Mouse (Mus musculus): ENCODE results near the gene Gprasp2. TPM values are rescaled to one million over a fixed set of nuclear protein-coding genes. Genes with fewer than 3 reads are reported as not detected.
"Not testable (repeated sequence)": the region's sequence is repeated elsewhere in the genome, so short reads cannot be mapped to it uniquely, and the experiment has no call there.

Gene Gprasp2
- polyA plus RNA-seq, 1 experiment: 1.7 TPM

- WGBS: 0% methylated on average over 1 of the region's 1 CpGs
- peak; percentile 34 for DNase-seq
- no peak overlapping the region for H3K4me3 ChIP-seq (ENCODE audit: insufficient read depth, low read depth, low read length)
- no peaks in the 10 kb centered on the region for H3K27me3 ChIP-seq (replicated peaks; ENCODE audit: control insufficient read depth, insufficient read depth, low read length)
- H3K27ac ChIP-seq (ENCODE audit: insufficient read depth, low read depth, low read length): no peak overlapping the region
- H3K36me3 ChIP-seq (ENCODE audit: control insufficient read depth, insufficient read depth, low read length): no peaks in the 10 kb centered on the region
- no peak for TF ChIP-seq POLR2A (IDR thresholded peaks at IDR 0.05; ENCODE audit: low read depth, low read length)
- no peak; the same call in 1 of the 2 replicates for TF ChIP-seq CTCF (conservative IDR thresholded peaks at IDR 0.05; ENCODE audit: insufficient read depth, insufficient read length, low read depth, low read length)
- no peaks in the 10 kb centered on the region for H3K4me1 ChIP-seq (ENCODE audit: control insufficient read depth, insufficient read depth, low read length)
Observed at GRCm38 (mm10) chrX:135805780-135806179, 33.1 kb upstream of the Gprasp2 start.

DNA sequence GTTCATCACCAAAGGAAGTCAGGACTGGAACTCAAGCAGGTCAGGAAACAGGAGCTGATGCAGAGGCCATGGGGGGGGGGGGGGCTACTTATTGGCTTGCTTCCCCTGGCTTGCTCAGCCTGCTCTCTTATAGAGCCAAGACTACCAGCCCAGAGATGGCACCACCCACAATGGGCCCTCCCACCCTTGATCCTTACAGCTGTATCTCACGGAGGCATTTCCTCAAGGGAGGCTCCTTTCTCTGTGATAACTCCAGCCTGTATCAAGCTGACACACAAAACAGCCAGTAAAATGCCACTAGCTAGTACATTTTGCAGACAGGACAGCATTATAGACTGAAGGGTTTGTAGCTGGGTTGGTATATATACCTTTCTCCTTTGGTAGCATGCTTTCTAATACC lies 2.9 kb upstream of the Gprasp2 start:
- not testable (repeated sequence) for H3K36me3 ChIP-seq (ENCODE audit: control insufficient read depth, insufficient read depth, low read length); DNase-seq; H3K27me3 ChIP-seq (replicated peaks; ENCODE audit: control insufficient read depth, insufficient read depth, low read length); H3K4me1 ChIP-seq (ENCODE audit: control insufficient read depth, insufficient read depth, low read length); H3K27ac ChIP-seq (ENCODE audit: insufficient read depth, low read depth, low read length); H3K4me3 ChIP-seq (ENCODE audit: insufficient read depth, low read depth, low read length)
- 38% methylated on average over 1 of the region's 1 CpGs for WGBS

GRCm38 (mm10) chrX:135837896-135838295 lies 938 bp upstream of the Gprasp2 start:
- H3K36me3 ChIP-seq (ENCODE audit: control insufficient read depth, insufficient read depth, low read length): no peaks in the 10 kb centered on the region
- 60% methylated on average over 2 of the region's 2 CpGs for WGBS
- H3K4me1 ChIP-seq (ENCODE audit: control insufficient read depth, insufficient read depth, low read length): no peaks in the 10 kb centered on the region
- no peak for DNase-seq
- H3K27ac ChIP-seq (ENCODE audit: insufficient read depth, low read depth, low read length): no peak overlapping the region
- no peak overlapping the region for H3K4me3 ChIP-seq (ENCODE audit: insufficient read depth, low read depth, low read length)
- TF ChIP-seq CTCF (conservative IDR thresholded peaks at IDR 0.05; ENCODE audit: insufficient read depth, insufficient read length, low read depth, low read length): no peak
- TF ChIP-seq POLR2A (IDR thresholded peaks at IDR 0.05; ENCODE audit: low read depth, low read length): no peak
- H3K27me3 ChIP-seq (replicated peaks; ENCODE audit: control insufficient read depth, insufficient read depth, low read length): no peaks in the 10 kb centered on the region

GRCm38 (mm10) chrX:135839397-135840391 lies 860 bp downstream of the Gprasp2 start:
- DNase-seq: peak; percentile 15
- peak overlapping the region; percentile 43 for H3K4me3 ChIP-seq (ENCODE audit: insufficient read depth, low read depth, low read length)
- TF ChIP-seq CTCF (conservative IDR thresholded peaks at IDR 0.05; ENCODE audit: insufficient read depth, insufficient read length, low read depth, low read length): 0 out of 2 replicates have a peak, but pooled peaks have one; percentile 22
- WGBS: 1% methylated on average over 15 of the region's 17 CpGs
- H3K36me3 ChIP-seq (ENCODE audit: control insufficient read depth, insufficient read depth, low read length); H3K27ac ChIP-seq (ENCODE audit: insufficient read depth, low read depth, low read length); H3K4me1 ChIP-seq (ENCODE audit: control insufficient read depth, insufficient read depth, low read length); H3K27me3 ChIP-seq (replicated peaks; ENCODE audit: control insufficient read depth, insufficient read depth, low read length): not testable (repeated sequence)

- H3K4me1 ChIP-seq (ENCODE audit: control insufficient read depth, insufficient read depth, low read length); H3K27ac ChIP-seq (ENCODE audit: insufficient read depth, low read depth, low read length); DNase-seq; H3K4me3 ChIP-seq (ENCODE audit: insufficient read depth, low read depth, low read length); H3K36me3 ChIP-seq (ENCODE audit: control insufficient read depth, insufficient read depth, low read length); H3K27me3 ChIP-seq (replicated peaks; ENCODE audit: control insufficient read depth, insufficient read depth, low read length): not testable (repeated sequence)
- 84% methylated on average over 9 of the region's 9 CpGs for WGBS
Observed at GRCm38 (mm10) chrX:135866806-135867205, 28.0 kb downstream of the Gprasp2 start.

- Histone ChIP-seq H3K27me3 (replicated peaks; ENCODE audit: control insufficient read depth, insufficient read depth, low read length) (no peaks in the 10 kb centered on the region), H3K36me3 (ENCODE audit: control insufficient read depth, insufficient read depth, low read length) (no peaks in the 10 kb centered on the region), H3K27ac (ENCODE audit: insufficient read depth, low read depth, low read length) (no peak overlapping the region), H3K4me3 (ENCODE audit: insufficient read depth, low read depth, low read length) (no peak overlapping the region), H3K4me1 (ENCODE audit: control insufficient read depth, insufficient read depth, low read length) (no peaks in the 10 kb centered on the region)
- WGBS: 91% methylated on average over 1 of the region's 1 CpGs
- TF ChIP-seq POLR2A (IDR thresholded peaks at IDR 0.05; ENCODE audit: low read depth, low read length): no peak
- no peak for TF ChIP-seq CTCF (conservative IDR thresholded peaks at IDR 0.05; ENCODE audit: insufficient read depth, insufficient read length, low read depth, low read length)
- no peak for DNase-seq
Observed at GRCm38 (mm10) chrX:135876679-135877078, 37.8 kb downstream of the Gprasp2 start.

- Histone ChIP-seq H3K36me3 (ENCODE audit: control insufficient read depth, insufficient read depth, low read length) (no peaks in the 10 kb centered on the region), H3K27ac (ENCODE audit: insufficient read depth, low read depth, low read length) (no peak overlapping the region), H3K27me3 (replicated peaks; ENCODE audit: control insufficient read depth, insufficient read depth, low read length) (no peaks in the 10 kb centered on the region), H3K4me1 (ENCODE audit: control insufficient read depth, insufficient read depth, low read length) (no peaks in the 10 kb centered on the region), H3K4me3 (ENCODE audit: insufficient read depth, low read depth, low read length) (no peak overlapping the region)
- WGBS: 100% methylated on average over 1 of the region's 1 CpGs
- no peak for TF ChIP-seq CTCF (conservative IDR thresholded peaks at IDR 0.05; ENCODE audit: insufficient read depth, insufficient read length, low read depth, low read length)
- no peak for TF ChIP-seq POLR2A (IDR thresholded peaks at IDR 0.05; ENCODE audit: low read depth, low read length)
- no peak for DNase-seq
Observed at GRCm38 (mm10) chrX:135879626-135880025, 40.8 kb downstream of the Gprasp2 start.

Measured in kidney, adult 2 months (tissue).